Mouse (Mus musculus): Measurements from ENCODE around the gene Them5. TPM values are rescaled to one million over a fixed set of nuclear protein-coding genes. Genes with fewer than 3 reads are reported as not detected.

Gene Them5
- total RNA-seq, 2 experiments from 2014 or later: not detected

DNA sequence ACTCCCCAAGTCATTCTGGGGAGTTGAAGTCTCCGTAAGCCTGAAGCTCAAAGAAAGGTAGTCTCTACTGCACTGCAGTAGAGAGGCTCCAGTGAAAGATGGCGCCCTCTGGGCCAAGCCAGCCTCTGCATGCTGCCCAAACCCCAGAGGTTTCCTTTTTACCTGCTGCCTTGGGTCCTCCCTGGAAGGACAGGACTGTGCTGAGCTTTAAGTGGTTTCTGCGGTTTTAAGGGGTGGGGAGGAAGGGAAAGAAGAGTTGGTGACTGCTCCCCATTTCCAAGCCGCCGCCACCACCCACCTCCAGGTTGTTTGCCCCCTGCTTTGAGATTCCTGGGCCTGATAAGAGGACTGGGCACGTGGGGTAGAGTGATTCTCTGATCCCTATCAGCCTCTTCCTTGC lies 26.7 kb downstream of the Them5 start:
- intact Hi-C loops (cut with DNase I): loop anchor here (5.0 kb wide), 3 partner anchors 74 to 234 kb away; partner anchors contain the start of genes Mrpl9 and Oaz3

DNA sequence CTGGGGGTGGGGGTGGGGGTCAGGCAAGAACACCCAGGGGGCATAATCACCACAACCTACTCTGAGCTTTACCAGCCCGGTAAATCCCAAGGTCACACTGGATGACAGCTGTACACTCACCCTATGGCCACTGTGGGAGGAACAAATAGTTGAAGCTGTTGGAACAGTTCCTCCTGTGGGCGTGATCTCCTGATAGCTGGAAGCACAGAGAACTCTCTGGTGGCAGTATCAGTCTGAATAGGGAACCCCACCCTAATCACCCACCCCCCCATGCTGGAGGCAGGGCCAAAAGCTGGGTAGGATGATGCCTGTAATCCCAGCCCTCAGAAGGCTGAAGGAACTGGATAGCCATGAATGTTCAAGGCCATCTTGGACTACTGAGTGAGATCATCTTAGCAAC lies 27.8 kb downstream of the Them5 start:
- intact Hi-C loops (cut with DNase I): loop anchor here (5.0 kb wide), 3 partner anchors 73 to 233 kb away; partner anchors contain the start of genes Mrpl9 and Oaz3
- no peak for DNase-seq (ENCODE audit: low spot score in 2 of 2)

More for the DNA sequence above, 26.7 kb downstream of the Them5 start:
- no peak for DNase-seq (ENCODE audit: low spot score in 2 of 2)

DNA sequence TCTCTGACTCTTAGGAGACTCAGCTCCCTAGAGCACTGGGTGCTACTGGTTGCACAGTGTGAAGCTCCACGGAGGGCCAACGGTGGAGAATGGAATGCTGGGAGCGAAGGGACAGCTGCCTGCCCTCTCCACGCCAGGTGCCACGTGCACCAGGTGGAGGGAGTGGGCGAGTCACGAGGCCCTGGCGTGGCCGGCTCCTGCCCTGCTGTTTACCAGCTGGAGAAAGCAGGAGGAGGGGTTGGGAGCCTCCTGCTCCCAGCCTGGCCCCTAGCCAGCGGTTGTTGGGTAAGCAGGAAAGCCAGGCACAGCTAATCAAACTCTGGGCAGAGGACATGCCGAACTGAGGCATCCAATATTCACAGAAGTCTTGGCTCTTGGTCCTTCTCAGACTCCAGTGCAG lies 29.7 kb downstream of the Them5 start:
- intact Hi-C loops (cut with DNase I): no loop called here
- DNase-seq (ENCODE audit: low spot score in 2 of 2): no peak

DNA sequence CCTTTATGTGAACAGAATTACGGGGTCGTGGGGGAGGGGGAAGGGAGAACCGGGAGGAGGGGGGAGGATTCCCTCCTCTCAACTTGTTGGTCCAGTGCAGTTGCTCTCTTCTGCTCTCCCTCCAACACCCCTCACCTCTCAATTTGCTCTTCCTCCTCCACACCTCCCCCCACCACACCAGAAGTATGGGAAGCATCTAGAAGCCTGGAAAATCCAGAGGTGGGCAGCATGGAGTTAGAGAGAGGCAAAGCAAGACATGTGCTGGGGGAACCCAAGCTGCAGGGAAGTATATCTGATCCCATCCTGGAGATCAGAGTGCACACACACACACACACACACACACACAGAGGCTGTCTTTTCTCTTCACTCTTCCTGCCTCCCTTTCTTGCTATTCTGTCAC lies 30.1 kb downstream of the Them5 start:
- intact Hi-C loops (cut with DNase I): no loop called here
- DNase-seq (ENCODE audit: low spot score in 2 of 2): no peak

DNA sequence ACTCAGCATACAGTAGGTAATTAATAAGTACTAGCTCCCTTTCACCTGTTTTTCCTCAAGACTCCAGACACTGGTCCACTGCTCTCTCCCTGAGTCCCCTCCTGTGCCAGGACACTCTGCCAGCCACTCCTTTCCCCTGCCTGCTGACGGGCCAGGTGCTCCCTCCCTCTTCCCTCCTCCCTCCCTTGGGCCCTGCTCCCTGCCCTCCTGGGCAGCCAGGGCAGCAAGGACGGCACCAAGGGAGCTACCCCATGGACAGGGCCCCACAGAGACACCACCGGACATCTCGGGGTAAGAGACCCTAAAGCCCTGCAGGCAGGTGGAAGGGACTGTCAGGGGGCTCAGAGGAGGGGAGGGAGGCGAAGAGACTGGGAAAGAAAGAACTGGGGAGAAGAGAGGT lies 30.7 kb downstream of the Them5 start, which contains the start of gene Rorc:
TSS of gene Rorc (plus strand) at position 154 of the 400 bp plus-strand sequence.
- no peak for DNase-seq (ENCODE audit: low spot score in 2 of 2)
- intact Hi-C loops (cut with DNase I): no loop called here

DNA sequence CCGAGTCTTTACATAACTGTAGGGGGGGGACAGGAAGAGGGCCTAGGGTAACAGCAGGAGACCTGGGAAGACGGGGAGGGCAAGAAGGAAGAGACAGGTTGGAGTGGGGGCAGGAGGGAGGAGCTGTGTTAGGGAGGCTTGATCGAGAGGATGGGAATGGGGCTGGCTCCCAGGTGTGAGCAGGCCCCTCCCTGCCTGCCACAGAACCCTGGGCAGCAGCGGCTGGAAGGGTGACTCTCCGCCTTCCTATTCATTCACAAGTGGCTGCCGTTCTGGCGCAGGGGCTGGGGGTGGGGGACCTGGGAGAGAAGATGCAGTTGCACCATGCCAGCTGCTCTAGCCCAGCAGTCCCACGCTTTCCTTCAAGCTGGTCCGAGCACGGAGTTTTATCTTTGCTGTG lies 31.2 kb downstream of the Them5 start:
- intact Hi-C loops (cut with DNase I): no loop called here
- peak in 1 of 2 experiments; percentile 26 for DNase-seq (ENCODE audit: low spot score in 2 of 2)

DNA sequence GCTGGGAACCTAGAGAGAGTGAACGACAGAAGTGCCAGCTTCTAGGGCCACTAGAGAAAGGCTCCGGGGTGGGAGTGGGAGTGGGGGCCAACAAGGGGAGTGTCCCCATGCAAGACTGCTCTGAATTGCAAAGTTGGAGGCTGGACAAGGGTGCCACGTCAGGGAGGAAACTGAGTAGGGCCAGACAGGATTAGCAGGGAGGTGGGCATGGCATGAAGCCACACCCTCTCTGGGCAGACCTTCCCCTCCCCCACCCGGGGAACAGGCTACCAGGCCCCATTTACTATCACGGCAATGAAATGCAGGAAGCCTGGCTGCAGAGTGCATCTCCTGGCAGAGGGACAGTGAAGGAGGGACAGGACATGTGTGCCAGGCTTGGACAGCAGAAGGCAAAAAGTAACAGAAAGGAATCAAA lies 31.7 kb downstream of the Them5 start:
- no peak for DNase-seq (ENCODE audit: low spot score in 2 of 2)
- intact Hi-C loops (cut with DNase I): no loop called here

DNA sequence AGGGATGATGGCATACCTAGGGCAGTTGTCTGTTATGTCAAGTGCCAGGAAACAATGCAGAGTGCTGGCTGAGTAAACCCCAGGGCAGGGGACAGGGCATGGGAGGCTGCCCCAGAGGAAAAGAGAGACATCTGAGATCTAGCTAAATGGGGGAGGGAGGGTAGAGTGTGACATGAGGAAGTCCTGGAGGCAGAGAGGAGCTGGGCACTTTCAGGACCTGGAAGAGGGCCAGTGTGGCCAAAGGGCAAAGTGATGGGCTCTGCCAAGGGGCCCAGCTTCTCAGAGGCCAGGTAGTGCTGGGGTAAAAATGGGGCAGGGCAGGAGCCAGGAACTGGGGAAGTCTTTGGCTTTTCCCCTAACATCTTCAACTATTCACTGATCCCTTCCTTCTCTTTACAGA lies 32.7 kb downstream of the Them5 start:
- DNase-seq (ENCODE audit: low spot score in 2 of 2): no peak
- intact Hi-C loops (cut with DNase I): no loop called here

DNA sequence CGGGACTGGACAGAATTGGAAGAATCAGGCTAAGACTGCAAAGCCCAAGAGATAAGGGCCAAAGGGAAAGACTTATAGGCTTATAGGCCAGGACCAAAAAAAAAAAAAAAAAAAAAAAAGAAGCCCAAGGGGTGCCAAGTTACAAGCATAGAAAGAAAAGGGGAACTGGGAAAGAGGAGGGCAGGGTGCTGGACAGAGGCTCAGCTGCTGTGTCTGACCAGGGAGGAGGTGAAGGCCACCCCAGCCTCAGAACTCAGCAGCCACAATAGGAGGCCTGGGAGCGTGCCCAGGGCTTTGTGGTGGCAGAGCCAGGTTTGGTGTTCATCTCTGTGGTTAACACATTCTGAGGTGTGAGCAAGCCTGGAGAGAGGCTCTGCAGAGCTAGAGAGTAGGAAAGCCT lies 33.2 kb downstream of the Them5 start:
- intact Hi-C loops (cut with DNase I): no loop called here
- no peak for DNase-seq (ENCODE audit: low spot score in 2 of 2)

DNA sequence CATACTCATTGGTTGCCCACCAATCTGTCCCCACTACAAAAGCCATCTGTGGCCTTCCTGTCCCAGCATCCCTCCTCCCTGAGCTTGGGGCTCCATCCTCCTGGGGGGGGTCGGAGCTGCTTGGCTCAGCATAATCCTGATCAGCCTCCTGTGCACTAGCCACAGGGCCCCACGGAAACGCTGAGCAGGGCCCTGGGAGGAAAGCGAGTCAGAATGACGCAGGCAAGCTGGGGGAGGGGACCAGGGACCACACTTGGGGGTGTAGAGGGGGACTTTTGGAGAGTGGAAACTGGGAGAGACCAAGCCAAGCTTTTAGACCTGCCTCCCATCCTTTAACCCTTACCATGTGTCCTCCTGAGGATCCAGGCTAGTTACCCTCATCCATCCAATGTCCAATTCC lies 34.0 kb downstream of the Them5 start:
- intact Hi-C loops (cut with DNase I): no loop called here

DNA sequence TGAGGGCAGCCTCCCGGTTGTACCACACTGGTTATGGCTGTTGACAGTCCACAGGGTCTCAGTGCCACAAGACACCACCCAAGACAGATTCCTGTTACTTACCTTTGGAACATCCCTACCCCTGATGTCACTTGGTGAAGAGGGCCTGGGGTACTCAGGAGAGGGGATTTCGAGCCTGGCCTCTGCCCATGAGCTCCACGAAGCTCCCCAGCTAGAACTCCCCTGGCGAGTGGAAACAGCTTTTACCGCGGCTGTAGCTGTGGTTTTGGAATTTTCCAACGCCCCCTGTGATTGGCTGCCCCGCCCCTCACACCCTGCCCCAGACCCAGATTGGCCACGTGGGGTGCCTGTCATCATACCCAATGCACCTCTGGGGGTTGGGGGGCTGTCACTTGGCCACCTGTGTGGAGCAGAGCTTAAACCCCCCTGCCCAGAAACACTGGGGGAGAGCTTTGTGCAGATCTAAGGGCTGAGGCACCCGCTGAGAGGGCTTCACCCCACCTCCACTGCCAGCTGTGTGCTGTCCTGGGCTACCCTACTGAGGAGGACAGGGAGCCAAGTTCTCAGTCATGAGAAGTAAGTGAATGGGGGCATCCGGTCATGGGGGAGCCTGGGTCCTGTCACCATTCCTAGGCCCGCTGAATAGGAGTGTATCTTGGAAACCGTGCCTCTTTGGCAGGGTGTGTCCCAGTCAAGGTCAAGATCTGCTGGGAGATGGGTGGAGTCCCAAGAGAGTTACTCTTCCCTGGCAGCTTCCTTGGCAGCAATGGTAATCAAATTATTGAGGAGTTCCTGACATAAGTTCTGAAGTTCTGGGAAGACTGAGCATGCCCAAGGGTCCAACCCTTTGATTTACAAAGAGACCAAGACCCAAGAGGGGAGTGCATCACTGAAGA lies 35.4 kb downstream of the Them5 start:
- intact Hi-C loops (cut with DNase I): no loop called here
- no peak for DNase-seq (ENCODE audit: low spot score in 2 of 2)

More for the DNA sequence above, 34.0 kb downstream of the Them5 start:
- DNase-seq (ENCODE audit: low spot score in 2 of 2): no peak

DNA sequence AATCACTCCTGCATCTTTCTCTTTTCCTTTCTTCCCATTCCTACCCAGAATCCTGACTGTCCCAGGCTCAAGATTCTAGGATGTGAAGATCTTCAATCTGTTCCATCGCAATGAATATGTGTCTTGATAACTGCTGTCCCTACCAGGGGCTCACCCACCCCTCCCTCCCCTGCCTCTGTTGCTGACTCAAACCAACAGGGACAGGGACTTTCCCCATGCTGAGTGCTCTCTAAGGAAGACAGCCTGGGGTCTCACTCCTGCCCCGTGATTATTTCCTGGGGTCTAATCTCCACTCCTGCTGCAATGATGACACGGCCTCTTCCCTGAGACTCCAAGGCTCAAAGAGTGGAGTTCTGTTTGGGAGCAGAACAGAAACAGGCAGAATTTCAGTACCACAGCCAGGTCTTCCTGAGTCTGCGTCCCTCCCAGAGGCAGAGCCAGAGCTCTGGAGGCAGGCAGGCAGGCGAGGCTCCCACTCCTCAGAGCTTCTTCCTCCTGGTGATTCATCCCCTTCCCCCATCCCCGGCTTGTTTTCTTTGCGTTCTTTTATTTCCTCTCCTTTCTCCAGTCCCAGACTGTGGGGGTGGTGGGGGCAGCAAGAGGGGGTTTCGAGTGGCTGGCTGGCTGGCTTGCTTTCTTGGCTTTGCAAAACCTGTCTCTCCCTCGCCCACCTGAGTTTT lies 38.1 kb downstream of the Them5 start:
- peak in 1 of 2 experiments; percentile 61 for DNase-seq (ENCODE audit: low spot score in 2 of 2)
- intact Hi-C loops (cut with DNase I): no loop called here

DNA sequence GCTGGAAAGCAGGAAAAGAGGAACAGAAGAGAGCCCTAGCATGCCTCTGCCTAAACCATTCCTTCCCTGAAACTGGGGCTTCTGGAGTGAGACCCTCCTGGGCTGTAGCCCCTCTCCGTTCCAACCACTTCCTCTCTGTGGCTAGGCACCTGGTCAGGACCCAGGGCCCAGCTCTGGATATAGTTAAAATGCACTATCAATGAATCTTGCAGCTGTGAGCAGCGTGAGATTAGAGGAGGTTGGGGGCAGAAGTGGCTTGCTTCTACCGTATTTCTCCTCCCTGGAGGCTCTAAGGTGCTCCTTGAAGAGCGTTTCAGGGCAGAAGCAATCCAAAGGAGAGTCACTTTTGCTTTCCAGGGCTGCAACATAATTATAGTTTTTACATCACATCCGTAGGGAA lies 40.4 kb downstream of the Them5 start:
- DNase-seq (ENCODE audit: low spot score in 2 of 2): no peak
- intact Hi-C loops (cut with DNase I): no loop called here

DNA sequence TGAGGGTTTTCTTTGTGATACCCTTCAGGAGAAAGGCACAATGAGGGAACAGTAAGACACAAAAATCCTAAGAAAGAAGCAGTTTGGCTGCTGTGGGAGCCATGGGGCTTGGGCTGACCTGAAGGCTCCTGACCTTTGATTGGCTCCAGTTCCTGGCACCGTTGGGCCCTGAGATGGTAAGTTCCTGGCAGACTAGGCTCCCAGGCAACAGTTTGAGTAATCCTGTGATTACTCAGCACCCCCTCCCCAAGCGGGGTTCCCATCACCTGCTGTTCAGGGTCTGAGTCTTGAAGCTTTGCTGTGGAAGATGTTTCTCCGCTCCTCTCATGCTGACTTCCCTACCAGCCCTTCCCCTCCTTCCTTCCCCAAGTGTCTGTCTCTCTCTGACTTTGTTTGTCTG lies 41.6 kb downstream of the Them5 start:
- no peak for DNase-seq (ENCODE audit: low spot score in 2 of 2)
- intact Hi-C loops (cut with DNase I): no loop called here

DNA sequence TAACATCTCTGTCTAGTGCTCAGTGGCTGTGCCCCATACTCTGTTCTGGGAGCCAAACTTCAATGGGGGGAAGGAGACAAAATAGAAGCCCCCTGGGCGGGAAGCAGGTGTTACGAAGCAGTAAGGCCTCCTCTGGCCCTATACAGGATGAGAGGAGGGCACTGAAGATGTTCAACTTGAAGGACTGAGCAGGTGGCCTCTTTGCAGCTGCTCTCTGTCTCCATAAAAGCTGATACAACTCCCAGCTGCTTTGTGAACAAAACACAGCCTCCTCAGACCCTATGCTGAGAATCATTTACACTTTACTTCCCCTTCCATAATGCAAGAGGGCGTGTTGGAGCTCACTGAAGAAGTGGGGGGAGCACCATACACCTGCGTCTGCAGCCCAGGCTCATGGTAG lies 44.8 kb downstream of the Them5 start:
- intact Hi-C loops (cut with DNase I): no loop called here
- DNase-seq (ENCODE audit: low spot score in 2 of 2): no peak

DNA sequence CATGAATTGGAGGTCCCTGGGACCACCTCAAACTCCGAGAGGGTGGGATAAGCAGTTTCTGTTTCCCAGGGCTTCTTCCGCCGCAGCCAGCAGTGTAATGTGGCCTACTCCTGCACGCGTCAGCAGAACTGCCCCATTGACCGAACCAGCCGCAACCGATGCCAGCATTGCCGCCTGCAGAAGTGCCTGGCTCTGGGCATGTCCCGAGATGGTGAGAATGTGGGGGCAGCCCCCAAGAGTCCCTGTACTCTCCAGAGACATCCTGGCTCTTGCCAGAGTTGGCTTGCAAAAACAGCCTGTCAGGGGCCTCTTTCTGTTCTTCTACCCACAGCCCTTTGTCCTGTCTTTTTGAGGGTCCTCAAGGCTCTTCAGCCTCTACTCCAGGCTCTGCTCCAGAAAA lies 45.5 kb downstream of the Them5 start:
- no peak for DNase-seq (ENCODE audit: low spot score in 2 of 2)
- intact Hi-C loops (cut with DNase I): no loop called here

DNA sequence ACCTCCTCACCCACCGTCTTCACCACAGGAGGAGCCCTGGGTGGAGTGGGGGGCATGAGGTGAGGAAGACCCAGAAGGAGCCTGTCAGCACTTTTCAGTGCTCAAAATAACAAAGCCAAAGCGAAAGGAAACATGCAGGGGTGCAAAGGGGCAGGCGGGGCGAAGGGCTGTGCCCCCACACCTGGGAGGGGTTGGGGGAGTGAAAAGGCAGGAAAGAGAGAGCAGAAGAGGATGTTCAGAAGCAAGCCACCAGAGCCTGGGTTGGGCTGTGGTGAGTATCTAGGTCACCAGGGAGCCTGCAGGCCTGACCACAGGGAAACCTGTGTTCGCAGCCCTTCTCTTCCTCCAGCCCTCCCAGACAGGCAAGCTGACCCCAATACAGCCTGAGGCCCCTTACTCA lies 46.1 kb downstream of the Them5 start:
- intact Hi-C loops (cut with DNase I): no loop called here
- DNase-seq (ENCODE audit: low spot score in 2 of 2): no peak

DNA sequence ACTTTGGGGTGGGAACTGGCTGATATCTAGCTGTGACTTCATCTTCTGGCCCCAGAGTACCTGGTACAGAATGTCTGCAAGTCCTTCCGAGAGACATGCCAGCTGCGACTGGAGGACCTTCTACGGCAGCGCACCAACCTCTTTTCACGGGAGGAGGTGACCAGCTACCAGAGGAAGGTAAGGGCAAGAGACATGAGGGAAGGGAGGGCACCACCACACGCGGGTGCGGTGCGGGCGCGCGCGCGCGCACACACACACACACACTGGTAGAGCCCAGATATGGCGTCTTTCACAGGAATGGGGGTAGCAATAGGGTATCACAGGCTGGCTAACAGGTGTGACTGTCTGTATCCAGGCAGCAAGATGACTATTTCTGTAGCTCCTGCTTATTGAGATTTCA lies 47.5 kb downstream of the Them5 start:
- no peak for DNase-seq (ENCODE audit: low spot score in 2 of 2)

DNA sequence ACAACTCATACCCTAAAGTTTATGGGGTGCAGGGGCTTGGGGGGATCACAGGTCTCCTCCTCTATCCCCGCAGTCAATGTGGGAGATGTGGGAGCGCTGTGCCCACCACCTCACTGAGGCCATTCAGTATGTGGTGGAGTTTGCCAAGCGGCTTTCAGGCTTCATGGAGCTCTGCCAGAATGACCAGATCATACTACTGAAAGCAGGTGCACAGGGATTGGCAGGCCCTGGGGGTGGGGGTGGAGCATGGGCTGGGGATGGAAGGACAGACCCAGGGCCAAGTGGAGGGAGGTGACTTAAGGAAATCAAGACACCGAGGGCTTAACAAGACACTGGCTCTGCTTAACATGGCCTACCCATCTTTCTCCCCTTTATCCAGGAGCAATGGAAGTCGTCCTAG lies 49.1 kb downstream of the Them5 start:
- intact Hi-C loops (cut with DNase I): no loop called here
- DNase-seq (ENCODE audit: low spot score in 2 of 2): no peak

More for the DNA sequence above, 47.5 kb downstream of the Them5 start:
- intact Hi-C loops (cut with DNase I): no loop called here

DNA sequence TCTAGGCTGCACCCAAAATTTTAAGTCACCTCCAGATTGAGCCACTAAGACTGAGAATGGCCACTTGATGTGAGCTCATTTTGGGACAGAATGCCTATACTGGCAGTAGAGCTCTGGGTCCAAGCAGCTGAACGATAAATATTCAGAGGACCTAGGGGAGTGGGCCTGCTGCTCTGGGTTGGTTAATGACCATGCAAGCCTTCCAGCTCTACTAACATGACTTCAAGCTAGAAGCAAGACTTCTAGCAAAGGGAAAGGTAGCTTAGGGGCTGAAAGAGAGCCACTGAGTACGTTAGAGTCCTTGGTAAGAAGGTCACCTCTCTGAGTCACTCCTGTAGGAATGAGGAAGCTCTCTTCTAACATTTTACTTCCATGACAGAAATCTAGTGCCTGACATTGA lies 50.2 kb downstream of the Them5 start:
- intact Hi-C loops (cut with DNase I): no loop called here
- no peak for DNase-seq (ENCODE audit: low spot score in 2 of 2)

DNA sequence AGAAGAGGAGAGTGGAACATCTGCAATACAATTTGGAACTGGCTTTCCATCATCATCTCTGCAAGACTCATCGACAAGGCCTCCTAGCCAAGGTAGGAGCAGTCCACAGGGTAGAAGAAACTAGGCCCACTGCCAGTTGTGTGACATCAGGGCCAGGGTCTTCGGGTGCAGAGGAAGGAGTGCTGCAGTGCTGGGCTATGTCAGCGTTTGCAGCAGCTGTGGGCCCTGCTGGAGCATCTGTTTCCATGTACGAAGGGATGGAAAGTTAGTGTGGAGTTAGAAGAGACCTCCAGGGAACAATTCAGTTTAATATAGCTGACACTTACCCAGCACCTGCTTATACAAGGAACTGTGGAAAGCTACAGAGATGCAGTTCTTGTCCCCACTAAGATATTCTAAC lies 51.1 kb downstream of the Them5 start:
- DNase-seq (ENCODE audit: low spot score in 2 of 2): no peak
- intact Hi-C loops (cut with DNase I): no loop called here

Data from left cerebral cortex, postnatal 25 days (tissue).